Comparison of ENCODE assay signal across 23 mouse cellular contexts in the genomic region with DNA sequence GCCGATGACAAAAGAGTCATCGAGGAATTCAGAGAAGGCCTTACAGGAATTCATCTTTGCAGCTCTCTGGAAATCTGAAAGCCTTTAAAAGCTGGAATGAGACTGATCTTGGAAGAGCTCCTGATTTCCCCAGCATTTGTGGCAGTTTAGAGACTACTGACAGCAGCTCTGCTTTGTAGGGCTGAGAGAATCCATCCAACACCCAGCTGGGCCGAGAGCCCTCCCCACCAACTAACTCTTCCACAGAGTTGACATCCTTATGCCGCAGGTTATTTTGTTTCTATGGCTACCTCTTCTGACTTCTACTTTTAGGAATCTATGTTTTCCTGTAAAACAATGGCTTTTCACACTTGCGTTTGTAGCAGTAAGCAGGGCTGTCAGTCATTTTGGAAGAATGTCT. TPM values are rescaled to one million over a fixed set of nuclear protein-coding genes. Genes with fewer than 3 reads are reported as not detected.
DNase-seq lines count a peak whose midpoint lies in the region; ATAC-seq and TF ChIP-seq lines count a peak whose summit lies in the region.
"Had no signal": no experiment of that assay in that cellular context is flagged by ENCODE, and none has a peak within 500 bp of the region (broad histone marks: within the 10 kb centered on the region; RNA-seq: fewer than 3 reads in every experiment).

No protein-coding gene starts in this region.

- no peaks in the 10 kb centered on the region for H3K27me3 ChIP-seq in forebrain, embryonic 16.5 days (replicated peaks; ENCODE audit: control insufficient read depth, insufficient read depth, low read length)
- H3K27me3 ChIP-seq in forebrain, embryonic 13.5 days: no peaks in the 10 kb centered on the region
- no peaks in the 10 kb centered on the region for H3K27me3 ChIP-seq in hindbrain, postnatal 0 days (ENCODE audit: insufficient read depth, low read length)
- no peaks in the 10 kb centered on the region for H3K27me3 ChIP-seq in hindbrain, embryonic 12.5 days
- H3K27me3 ChIP-seq: heart, embryonic 15.5 days; hindbrain, embryonic 13.5 days; limb, embryonic 13.5 days had no signal

- H3K9me3 ChIP-seq in forebrain, embryonic 16.5 days (ENCODE audit: control insufficient read depth, low read length): no peaks in the 10 kb centered on the region
- H3K9me3 ChIP-seq in forebrain, embryonic 13.5 days (replicated peaks): no peaks in the 10 kb centered on the region
- H3K9me3 ChIP-seq in hindbrain, postnatal 0 days (ENCODE audit: low read length): no peaks in the 10 kb centered on the region
- no peaks in the 10 kb centered on the region for H3K9me3 ChIP-seq in hindbrain, embryonic 12.5 days (replicated peaks)
- H3K9me3 ChIP-seq: heart, embryonic 15.5 days; hindbrain, embryonic 13.5 days; limb, embryonic 13.5 days had no signal

- peak overlapping the region; percentile 52 for H3K27ac ChIP-seq in forebrain, embryonic 16.5 days (ENCODE audit: low read length)
- no peak overlapping the region for H3K27ac ChIP-seq in forebrain, embryonic 13.5 days
- no peak overlapping the region for H3K27ac ChIP-seq in hindbrain, postnatal 0 days
- no peak overlapping the region for H3K27ac ChIP-seq in hindbrain, embryonic 12.5 days
- H3K27ac ChIP-seq: heart, embryonic 15.5 days; hindbrain, embryonic 13.5 days; limb, embryonic 13.5 days; stomach, postnatal 0 days had no signal

- ATAC-seq in forebrain, embryonic 16.5 days: peak; percentile 65
- no peak for ATAC-seq in forebrain, embryonic 13.5 days
- ATAC-seq in hindbrain, postnatal 0 days: no peak; the same call in 1 of the 2 replicates
- no peak for ATAC-seq in hindbrain, embryonic 12.5 days (ENCODE audit: low FRiP score)
- ATAC-seq: intestine, postnatal 0 days had no signal

- H3K9ac ChIP-seq in forebrain, embryonic 16.5 days (replicated peaks; ENCODE audit: low read depth, low read length): no peak overlapping the region
- H3K9ac ChIP-seq in forebrain, embryonic 13.5 days: no peak overlapping the region
- H3K9ac ChIP-seq in hindbrain, postnatal 0 days (replicated peaks; ENCODE audit: low read length): no peak overlapping the region
- H3K9ac ChIP-seq in hindbrain, embryonic 12.5 days: no peak overlapping the region
- H3K9ac ChIP-seq: heart, embryonic 15.5 days; hindbrain, embryonic 13.5 days; limb, embryonic 13.5 days had no signal

- no peak overlapping the region for H3K4me2 ChIP-seq in forebrain, embryonic 16.5 days (ENCODE audit: low read length)
- no peak overlapping the region for H3K4me2 ChIP-seq in forebrain, embryonic 13.5 days
- H3K4me2 ChIP-seq in hindbrain, postnatal 0 days (ENCODE audit: low read depth, low read length): no peak overlapping the region
- no peak overlapping the region for H3K4me2 ChIP-seq in hindbrain, embryonic 12.5 days (replicated peaks)
- H3K4me2 ChIP-seq: heart, embryonic 15.5 days; hindbrain, embryonic 13.5 days; limb, embryonic 13.5 days; liver, embryonic 11.5 days; midbrain, embryonic 11.5 days had no signal

- TF ChIP-seq CTCF in hindbrain, postnatal 0 days (IDR thresholded peaks at IDR 0.05; ENCODE audit: low read depth): no peak

- no peak overlapping the region for H3K4me3 ChIP-seq in forebrain, embryonic 16.5 days (replicated peaks; ENCODE audit: low read length)
- H3K4me3 ChIP-seq in forebrain, embryonic 13.5 days: no peak overlapping the region
- no peak overlapping the region for H3K4me3 ChIP-seq in hindbrain, postnatal 0 days (ENCODE audit: low read length)
- no peak overlapping the region for H3K4me3 ChIP-seq in hindbrain, embryonic 12.5 days
- H3K4me3 ChIP-seq: heart, embryonic 15.5 days; hindbrain, embryonic 13.5 days; limb, embryonic 13.5 days had no signal

- H3K4me1 ChIP-seq in forebrain, embryonic 16.5 days (replicated peaks; ENCODE audit: control insufficient read depth, insufficient read depth, low read length): no peaks in the 10 kb centered on the region
- H3K4me1 ChIP-seq in forebrain, embryonic 13.5 days: no peaks in the 10 kb centered on the region
- no peaks in the 10 kb centered on the region for H3K4me1 ChIP-seq in hindbrain, postnatal 0 days (ENCODE audit: insufficient read depth, low read length)
- no peaks in the 10 kb centered on the region for H3K4me1 ChIP-seq in hindbrain, embryonic 12.5 days
- H3K4me1 ChIP-seq: heart, embryonic 15.5 days; hindbrain, embryonic 13.5 days; limb, embryonic 13.5 days had no signal

- H3K36me3 ChIP-seq in forebrain, embryonic 16.5 days (ENCODE audit: control insufficient read depth, insufficient read depth): no peaks in the 10 kb centered on the region
- no peaks in the 10 kb centered on the region for H3K36me3 ChIP-seq in forebrain, embryonic 13.5 days (ENCODE audit: poor library complexity, severe bottlenecking)
- H3K36me3 ChIP-seq in hindbrain, postnatal 0 days (ENCODE audit: insufficient read depth, low read length): no peaks in the 10 kb centered on the region
- no peaks in the 10 kb centered on the region for H3K36me3 ChIP-seq in hindbrain, embryonic 12.5 days
- H3K36me3 ChIP-seq: heart, embryonic 15.5 days; hindbrain, embryonic 13.5 days; limb, embryonic 13.5 days had no signal

- 52% methylated on average over 5 of the region's 5 CpGs for WGBS in forebrain, embryonic 16.5 days
- 78% methylated on average over 5 of the region's 5 CpGs for WGBS in forebrain, embryonic 13.5 days
- WGBS in hindbrain, postnatal 0 days: 41% methylated on average over 5 of the region's 5 CpGs
- 65% methylated on average over 5 of the region's 5 CpGs for WGBS in hindbrain, embryonic 12.5 days

- peak; percentile 27 for DNase-seq in hindbrain, postnatal 0 days (ENCODE audit: low spot score)
- peak; percentile 21 for DNase-seq in right cerebral cortex, postnatal 4 days
- DNase-seq in right cerebral cortex, postnatal 25 days: no peak
- DNase-seq in adrenal gland, postnatal 10 days: no peak
- DNase-seq: adrenal gland, postnatal 25 days; cerebellum, adult 8-10 months; cerebellum, postnatal 36 days; heart, postnatal 36 days; kidney, adult 9 months; kidney, postnatal 10 days; layer of hippocampus, postnatal 36 days; lung, postnatal 36 days; thymus, postnatal 4 days had no signal

RNA-seq across cellular contexts. Expression of gene Aldh1a3, which starts 37.9 kb away (rescaled TPM):
- 4.8 and 7.3 TPM in 2 replicates for polyA plus RNA-seq in forebrain, embryonic 16.5 days (2015; fragmentation: Nextera tagmentation; extraction: Ambion mirVana)
- polyA plus RNA-seq in forebrain, embryonic 13.5 days (2015; fragmentation: Nextera tagmentation; extraction: Ambion mirVana): 3.4 and 4.6 TPM in 2 replicates
- 3.3 and 4.6 TPM in 2 replicates for total RNA-seq in hindbrain, postnatal 0 days (2014; rRNA removed)
- 3.5 and 3.7 TPM in 2 replicates for polyA plus RNA-seq in hindbrain, postnatal 0 days (2015; fragmentation: Nextera tagmentation; extraction: Ambion mirVana)
- polyA plus RNA-seq in hindbrain, embryonic 12.5 days (2016; fragmentation: Nextera tagmentation; extraction: Ambion mirVana): 7.5 and 22.2 TPM in 2 replicates
- 10 to 100 TPM; 11.4 to 12.4 TPM for total RNA-seq in adrenal gland, postnatal 10 days (2021)

Comparison
In these comparisons a context has a peak if more than half of its experiments do, and no peak if none do; other contexts are left out.
1. DNase-seq: peak in hindbrain, postnatal 0 days (single experiment) and right cerebral cortex, postnatal 4 days (single experiment); none in right cerebral cortex, postnatal 25 days (single experiment) and adrenal gland, postnatal 10 days (single experiment).